Mouse (Mus musculus) cerebellum, adult 2 months (tissue): ENCODE data around the gene Ddx3x.

ENCODE experiments used
- CTCF ChIP-seq: fragments of 200-500 bp; IDR thresholded peaks from 2 replicates; pipeline ENCODE4 v1.5.1; 2011; ENCODE audit warnings: low read depth, mild to moderate bottlenecking, control low read depth, low read length, moderate library complexity, borderline replicate concordance; ENCODE audit not compliant: insufficient read depth
- POLR2A ChIP-seq: fragments of 200-500 bp; IDR thresholded peaks from 2 replicates; pipeline ENCODE4 v1.6.1; 2011; ENCODE audit warnings: low read length, control low read depth, borderline replicate concordance; ENCODE audit not compliant: insufficient read depth

- TF ChIP-seq CTCF (no peak), POLR2A (no peak)
These were observed 41.3 kb upstream of the Ddx3x start for GRCm38 (mm10) chrX:13239455-13239854.
